Mouse (Mus musculus): ENCODE results near the gene Sept10.

The Sept10 gene

GRCm38 (mm10) chr10:59127637-59128036, 94.0 kb downstream of the Sept10 start:
- DNase-seq (ENCODE audit: low read depth, low spot score), result no peak

- DNase-seq (ENCODE audit: low read depth, low spot score), result no peak
Observed at GRCm38 (mm10) chr10:59125497-59125896, 96.2 kb downstream of the Sept10 start.

GRCm38 (mm10) chr10:59119811-59120210, 101.8 kb downstream of the Sept10 start:
- no peak for DNase-seq (ENCODE audit: low read depth, low spot score)

- no peak for DNase-seq (ENCODE audit: low read depth, low spot score)
Observed at GRCm38 (mm10) chr10:59119001-59119400, 102.6 kb downstream of the Sept10 start.

- no peak for DNase-seq (ENCODE audit: low read depth, low spot score)
Observed at GRCm38 (mm10) chr10:59117555-59117954, 104.1 kb downstream of the Sept10 start.

GRCm38 (mm10) chr10:59116331-59116730, 105.3 kb downstream of the Sept10 start:
- DNase-seq (ENCODE audit: low read depth, low spot score), result no peak

GRCm38 (mm10) chr10:59115691-59116090, 106.0 kb downstream of the Sept10 start:
- DNase-seq (ENCODE audit: low read depth, low spot score), result no peak

- no peak for DNase-seq (ENCODE audit: low read depth, low spot score)
Observed at GRCm38 (mm10) chr10:59114535-59115291, 106.9 kb downstream of the Sept10 start.

- DNase-seq (ENCODE audit: low read depth, low spot score), result no peak
Observed at GRCm38 (mm10) chr10:59113386-59113785, 108.3 kb downstream of the Sept10 start.

- no peak for DNase-seq (ENCODE audit: low read depth, low spot score)
Observed at GRCm38 (mm10) chr10:59112755-59113154, 108.9 kb downstream of the Sept10 start.

GRCm38 (mm10) chr10:59110386-59110785, 111.3 kb downstream of the Sept10 start:
- DNase-seq (ENCODE audit: low read depth, low spot score), result no peak

GRCm38 (mm10) chr10:59109015-59109414, 112.6 kb downstream of the Sept10 start:
- peak; percentile 84 for DNase-seq (ENCODE audit: low read depth, low spot score)

GRCm38 (mm10) chr10:59106644-59107043, 115.0 kb downstream of the Sept10 start:
- no peak for DNase-seq (ENCODE audit: low read depth, low spot score)

- no peak for DNase-seq (ENCODE audit: low read depth, low spot score)
Observed at GRCm38 (mm10) chr10:59105885-59106284, 115.8 kb downstream of the Sept10 start.

GRCm38 (mm10) chr10:59104683-59105082, 117.0 kb downstream of the Sept10 start:
- DNase-seq (ENCODE audit: low read depth, low spot score), result no peak

- DNase-seq (ENCODE audit: low read depth, low spot score), result peak; percentile 71
Observed at GRCm38 (mm10) chr10:59103076-59103475, 118.6 kb downstream of the Sept10 start.

GRCm38 (mm10) chr10:59091988-59092387, 129.7 kb downstream of the Sept10 start:
- no peak for DNase-seq (ENCODE audit: low read depth, low spot score)

Data from ZHBTc4 (cell line).